Mouse (Mus musculus): Measurements from ENCODE around the gene B9d2.

B9d2 gene

GRCm38 (mm10) chr7:25734991-25735390 is 54.4 kb downstream of the B9d2 start:
- DNase-seq = no peak

All from kidney, postnatal 36 days (tissue).